10 mouse cellular contexts compared by ENCODE assay signal in genomic region chr10:9673276-9673675, GRCm38 (mm10). TPM values are rescaled to one million over a fixed set of nuclear protein-coding genes. Genes with fewer than 3 reads are reported as not detected.
DNase-seq lines count a peak whose midpoint lies in the region; ATAC-seq and TF ChIP-seq lines count a peak whose summit lies in the region.
"Had no signal": no experiment of that assay in that cellular context is flagged by ENCODE, and none has a peak within 500 bp of the region (broad histone marks: within the 10 kb centered on the region; RNA-seq: fewer than 3 reads in every experiment).

No protein-coding gene starts in this region.

- H3K9me3 ChIP-seq in lung, postnatal 0 days (ENCODE audit: low read length), result no peaks in the 10 kb centered on the region
- H3K9me3 ChIP-seq in intestine, embryonic 15.5 days, result no peaks in the 10 kb centered on the region
- no peaks in the 10 kb centered on the region for H3K9me3 ChIP-seq in stomach, postnatal 0 days (ENCODE audit: control insufficient read depth, low read length)
- H3K9me3 ChIP-seq: liver, embryonic 13.5 days had no signal

- H3K4me3 ChIP-seq in heart, adult 2 months, result no peak overlapping the region
- H3K4me3 ChIP-seq in lung, postnatal 0 days (ENCODE audit: low read depth, low read length), result 0 out of 2 replicates have a peak overlapping the region, but pooled peaks have one; percentile 8
- H3K4me3 ChIP-seq in intestine, embryonic 15.5 days (replicated peaks), result peak overlapping the region; percentile 76
- H3K4me3 ChIP-seq in stomach, postnatal 0 days (ENCODE audit: low read depth, low read length), result peak overlapping the region; percentile 70

- no peak for ATAC-seq in lung, postnatal 0 days
- ATAC-seq in intestine, embryonic 15.5 days, result no peak
- no peak for ATAC-seq in stomach, postnatal 0 days (ENCODE audit: low FRiP score, low TSS enrichment)

- H3K27me3 ChIP-seq in heart, adult 2 months (ENCODE audit: control insufficient read depth, insufficient read depth, low read length), result no peaks in the 10 kb centered on the region
- no peaks in the 10 kb centered on the region for H3K27me3 ChIP-seq in lung, postnatal 0 days (replicated peaks; ENCODE audit: insufficient read depth, low read length)
- H3K27me3 ChIP-seq in intestine, embryonic 15.5 days (replicated peaks), result no peaks in the 10 kb centered on the region; the same call in 1 of the 2 replicates
- no peaks in the 10 kb centered on the region for H3K27me3 ChIP-seq in stomach, postnatal 0 days (ENCODE audit: control insufficient read depth, insufficient read depth, low read length)

- no peak for DNase-seq in heart, adult 2 months
- DNase-seq in heart, postnatal 14 days, result no peak
- DNase-seq in lung, postnatal 0 days (ENCODE audit: low spot score), result no peak
- DNase-seq in lung, postnatal 36 days, result no peak
- no peak for DNase-seq in stomach, postnatal 0 days (ENCODE audit: low spot score)
- DNase-seq in frontal cortex, adult 2 months (ENCODE audit: extremely low spot score in 1 of 2, low spot score in 1 of 2), result no peak
- DNase-seq in ovary, postnatal 36 days (ENCODE audit: low spot score), result no peak
- DNase-seq: kidney, adult 11 months; liver, embryonic 13.5 days had no signal

- intact Hi-C loops in heart, adult 2 months (cut with DNase I), result loop anchor here (10.0 kb wide), 1 partner anchor 308 kb away; no protein-coding TSS in a partner anchor
- intact Hi-C loops in heart, postnatal 14 days (cut with DNase I), result loop anchor here (10.0 kb wide), 1 partner anchor 928 kb away; no protein-coding TSS in a partner anchor

- H3K79me2 ChIP-seq in heart, adult 2 months (replicated peaks; ENCODE audit: control insufficient read depth, insufficient read depth, low read length), result no peaks in the 10 kb centered on the region

- no peak overlapping the region for H3K4me2 ChIP-seq in lung, postnatal 0 days (replicated peaks; ENCODE audit: low read depth, low read length)
- peak overlapping the region; percentile 94 for H3K4me2 ChIP-seq in intestine, embryonic 15.5 days (replicated peaks)
- peak overlapping the region; percentile 82 for H3K4me2 ChIP-seq in stomach, postnatal 0 days (replicated peaks; ENCODE audit: low read depth)

- peak overlapping the region; percentile 35; the same call in 1 of the 2 replicates for H3K9ac ChIP-seq in heart, adult 2 months (ENCODE audit: low read depth, low read length)
- H3K9ac ChIP-seq in lung, postnatal 0 days (replicated peaks; ENCODE audit: low read depth), result no peak overlapping the region
- no peak overlapping the region for H3K9ac ChIP-seq in intestine, embryonic 15.5 days
- H3K9ac ChIP-seq in stomach, postnatal 0 days (ENCODE audit: low read length), result no peak overlapping the region
- H3K9ac ChIP-seq: liver, embryonic 13.5 days had no signal

- TF ChIP-seq POLR2A in heart, adult 2 months (IDR thresholded peaks at IDR 0.05; ENCODE audit: insufficient read depth, low read depth, low read length), result no peak

- no peak for TF ChIP-seq EP300 in heart, adult 2 months (IDR thresholded peaks at IDR 0.05; ENCODE audit: insufficient read depth, low read depth, low read length)
- no peak for TF ChIP-seq EP300 in lung, postnatal 0 days (IDR thresholded peaks at IDR 0.05)
- no peak for TF ChIP-seq EP300 in stomach, postnatal 0 days (optimal IDR thresholded peaks at IDR 0.05)

- no peaks in the 10 kb centered on the region; the same call in 1 of the 2 replicates for H3K36me3 ChIP-seq in heart, adult 2 months (ENCODE audit: control insufficient read depth, insufficient read depth, low read length)
- H3K36me3 ChIP-seq in lung, postnatal 0 days (ENCODE audit: insufficient read depth, low read length), result no peaks in the 10 kb centered on the region
- H3K36me3 ChIP-seq in intestine, embryonic 15.5 days, result no peaks in the 10 kb centered on the region
- H3K36me3 ChIP-seq in stomach, postnatal 0 days (ENCODE audit: control insufficient read depth, insufficient read depth, low read length), result no peaks in the 10 kb centered on the region
- H3K36me3 ChIP-seq: liver, embryonic 13.5 days had no signal

- H3K4me1 ChIP-seq in heart, adult 2 months (ENCODE audit: control insufficient read depth, insufficient read depth, low read length), result no peaks in the 10 kb centered on the region; the same call in 1 of the 2 replicates
- peaks cover 7% of the 10 kb centered on the region; the same call in 1 of the 2 replicates for H3K4me1 ChIP-seq in lung, postnatal 0 days (ENCODE audit: insufficient read depth, low read depth, low read length)
- H3K4me1 ChIP-seq in intestine, embryonic 15.5 days (replicated peaks), result peaks cover 21% of the 10 kb centered on the region; the same call in 1 of the 2 replicates
- no peaks in the 10 kb centered on the region for H3K4me1 ChIP-seq in stomach, postnatal 0 days (replicated peaks; ENCODE audit: control insufficient read depth, insufficient read depth)

- no peak for TF ChIP-seq CTCF in heart, adult 2 months (IDR thresholded peaks at IDR 0.05)
- no peak for TF ChIP-seq CTCF in lung, postnatal 0 days (IDR thresholded peaks at IDR 0.05)
- TF ChIP-seq CTCF in stomach, postnatal 0 days (IDR thresholded peaks at IDR 0.05; ENCODE audit: low read depth), result no peak

- H3K27ac ChIP-seq in heart, adult 2 months, result no peak overlapping the region
- H3K27ac ChIP-seq in lung, postnatal 0 days (ENCODE audit: low read length), result no peak overlapping the region
- H3K27ac ChIP-seq in intestine, embryonic 15.5 days, result no peak overlapping the region
- H3K27ac ChIP-seq in stomach, postnatal 0 days (replicated peaks), result no peak overlapping the region
- H3K27ac ChIP-seq: liver, embryonic 13.5 days had no signal

RNA-seq across cellular contexts. Expression of gene Samd5, which starts 1.7 kb away (rescaled TPM):
- 1 to 10 TPM; 3.0 to 3.8 TPM for total RNA-seq in heart, adult 2 months (2021)
- 1.2 and 1.7 TPM in 2 replicates for polyA plus RNA-seq in heart, adult 2 months (2012; rRNA removed)
- total RNA-seq in heart, postnatal 14 days (2021), result 1 to 10 TPM; 6.2 to 6.7 TPM
- 6.2 and 7.1 TPM in 2 replicates for polyA plus RNA-seq in lung, postnatal 0 days (2015; fragmentation: Nextera tagmentation; extraction: Ambion mirVana)
- 7.1 and 7.6 TPM in 2 replicates for polyA plus RNA-seq in intestine, embryonic 15.5 days (2015; fragmentation: Nextera tagmentation; extraction: Ambion mirVana)
- polyA plus RNA-seq in stomach, postnatal 0 days (2015; fragmentation: Nextera tagmentation; extraction: Ambion mirVana), result 4.6 and 4.7 TPM in 2 replicates
- polyA plus RNA-seq in frontal cortex, adult 2 months (2012; rRNA removed), result 4.8 and 5.4 TPM in 2 replicates
